Mouse (Mus musculus): Measurements from ENCODE around the gene Il3. TPM values are rescaled to one million over a fixed set of nuclear protein-coding genes. Genes with fewer than 3 reads are reported as not detected.
"Not testable (repeated sequence)": the region's sequence is repeated elsewhere in the genome, so short reads cannot be mapped to it uniquely, and the experiment has no call there.

Il3 gene
- polyA plus RNA-seq, 2 experiments: not detected

DNA sequence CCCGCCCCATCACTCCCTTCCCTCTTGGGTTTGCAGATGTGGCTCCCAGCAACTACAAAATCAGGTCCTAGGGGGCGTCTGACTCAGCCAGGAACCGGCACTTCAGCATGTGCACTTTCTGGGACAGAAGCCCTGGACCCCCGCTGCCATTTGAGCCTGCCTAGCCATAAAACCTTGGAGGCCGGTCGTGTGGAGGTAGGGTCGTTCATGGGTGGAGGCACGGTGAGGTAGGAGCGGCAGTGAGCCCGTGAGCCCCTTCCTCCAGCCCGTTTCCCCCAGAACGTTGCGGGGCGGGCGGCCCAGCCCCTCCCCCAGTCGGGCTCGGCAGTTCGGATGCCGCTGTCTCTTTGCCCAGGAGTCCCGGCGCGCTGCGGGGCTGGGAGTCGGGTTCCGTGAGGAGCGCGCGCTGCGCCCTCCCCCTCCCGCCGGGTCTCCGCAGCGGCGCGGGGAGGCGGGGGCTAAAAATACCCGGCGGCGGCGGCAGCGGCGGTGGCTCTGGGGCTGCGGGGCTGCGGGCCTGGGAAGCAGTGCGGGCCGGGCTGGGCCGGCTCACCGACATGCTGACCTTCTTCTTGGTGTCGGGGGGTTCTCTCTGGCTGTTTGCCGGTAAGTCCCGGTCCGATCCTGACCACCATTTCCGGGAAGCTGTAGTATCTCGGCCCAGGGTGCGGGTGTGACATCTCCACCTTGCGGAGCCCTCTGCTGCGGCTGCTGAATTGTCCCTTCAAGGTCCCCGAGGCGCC is 36.8 kb upstream of the Il3 start, which contains the start of gene Acsl6:
Acsl6 (plus strand) TSS at position 71 of the 743 bp plus-strand sequence.
- Histone ChIP-seq H3K27ac (no peak within 1 kb of the TSS), H3K4me2 (ENCODE audit: low read depth) (peak within 1 kb of the TSS; percentile 57), H3K4me3 (ENCODE audit: insufficient read depth in 1 of 2, low read depth in 2 of 2, low read length in 2 of 2) (peak within 1 kb of the TSS; percentile 0 to 40; a peak in 3 of 4 replicates), H3K27me3 (ENCODE audit: control insufficient read depth, insufficient read depth, low read length) (peaks cover 32% of the 10 kb centered on the region), H3K9ac (replicated peaks) (no peak within 1 kb of the TSS), H3K9me3 (ENCODE audit: control insufficient read depth, low read length) (no peaks in the 10 kb centered on the region), H3K36me3 (replicated peaks; ENCODE audit: control insufficient read depth, insufficient read depth, low read depth) (no peaks in the 10 kb centered on the region), H3K4me1 (replicated peaks; ENCODE audit: control insufficient read depth in 2 of 2, insufficient read depth in 2 of 2, low read length in 1 of 2) (no peaks in the 10 kb centered on the region)
- DNase-seq (ENCODE audit: low read depth in 3 of 3, low spot score in 3 of 3) (no peak), ATAC-seq (ENCODE audit: insufficient read depth) (no peak)
- 1% methylated on average over 56 of the region's 59 CpGs for WGBS (ENCODE audit: insufficient replicate concordance)
- TF ChIP-seq EP300 (IDR thresholded peaks at IDR 0.05; ENCODE audit: low read depth): no peak
- no peak for TF ChIP-seq CTCF (IDR thresholded peaks at IDR 0.05; ENCODE audit: low read depth)

DNA sequence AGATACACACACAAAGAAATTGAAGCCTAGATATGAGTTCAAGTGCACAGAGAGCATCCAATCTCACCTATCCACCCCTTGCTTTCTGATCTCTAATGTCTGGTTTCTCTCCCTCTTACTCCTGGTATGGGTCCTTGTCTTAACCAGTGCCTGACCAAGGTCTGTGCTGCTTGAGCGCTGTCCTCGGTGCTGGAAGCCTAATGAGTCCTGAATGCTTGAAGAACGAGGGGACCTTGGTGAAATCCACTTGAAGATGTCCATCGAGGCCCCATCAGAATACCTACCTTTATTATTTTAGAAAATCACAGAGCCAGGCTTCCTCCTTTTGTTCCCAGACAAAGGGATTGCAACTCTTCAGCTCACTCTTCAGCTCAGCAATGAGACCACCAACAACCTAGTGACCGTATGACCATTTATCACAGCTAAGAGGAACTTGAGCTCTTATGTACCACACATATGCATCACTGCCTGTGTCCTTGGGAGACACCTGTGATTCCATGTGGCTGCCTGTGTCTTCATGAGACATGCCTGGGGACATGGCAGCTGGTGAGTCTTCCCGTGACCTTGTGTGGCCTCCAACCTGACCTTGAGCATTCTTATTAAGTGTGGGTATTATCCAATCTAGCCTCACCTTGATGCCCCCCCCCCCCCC is 36.1 kb upstream of the Il3 start:
- Histone ChIP-seq H3K9me3 (ENCODE audit: control insufficient read depth, low read length) (no peaks in the 10 kb centered on the region), H3K9ac (replicated peaks) (no peak overlapping the region), H3K4me1 (replicated peaks; ENCODE audit: control insufficient read depth in 2 of 2, insufficient read depth in 2 of 2, low read length in 1 of 2) (no peaks in the 10 kb centered on the region), H3K36me3 (replicated peaks; ENCODE audit: control insufficient read depth, insufficient read depth, low read depth) (no peaks in the 10 kb centered on the region), H3K27ac (no peak overlapping the region), H3K4me3 (ENCODE audit: insufficient read depth in 1 of 2, low read depth in 2 of 2, low read length in 2 of 2) (no peak overlapping the region), H3K4me2 (ENCODE audit: low read depth) (no peak overlapping the region), H3K27me3 (ENCODE audit: control insufficient read depth, insufficient read depth, low read length) (peaks cover 32% of the 10 kb centered on the region)
- DNase-seq (ENCODE audit: low read depth in 3 of 3, low spot score in 3 of 3): no peak
- 24% methylated on average over 6 of the region's 6 CpGs for WGBS (ENCODE audit: insufficient replicate concordance)
- ATAC-seq (ENCODE audit: insufficient read depth): no peak
- no peak for TF ChIP-seq EP300 (IDR thresholded peaks at IDR 0.05; ENCODE audit: low read depth)
- TF ChIP-seq CTCF (IDR thresholded peaks at IDR 0.05; ENCODE audit: low read depth): no peak

DNA sequence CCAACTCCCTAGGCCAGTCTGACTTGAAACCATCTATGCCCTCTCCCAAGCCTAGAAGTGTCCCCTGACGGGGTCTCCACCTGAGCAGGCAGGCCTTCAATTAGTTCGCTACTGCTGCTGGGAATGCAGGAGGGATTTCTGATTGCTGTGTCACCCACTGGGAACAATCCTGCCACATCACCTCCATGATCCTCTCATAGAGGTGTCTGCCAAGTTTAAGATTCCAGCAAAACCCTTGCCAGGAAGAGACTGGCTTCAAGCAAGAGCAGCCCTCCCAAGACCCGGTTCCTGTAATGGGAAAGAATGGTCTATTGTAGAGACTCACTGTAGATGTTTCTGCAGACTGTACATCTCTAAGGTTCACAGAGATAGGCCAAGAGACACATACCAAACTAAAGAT is 35.5 kb upstream of the Il3 start:
- H3K27me3 ChIP-seq (ENCODE audit: control insufficient read depth, insufficient read depth, low read length): peaks cover 32% of the 10 kb centered on the region
- no peaks in the 10 kb centered on the region for H3K9me3 ChIP-seq (ENCODE audit: control insufficient read depth, low read length)
- WGBS (ENCODE audit: insufficient replicate concordance): 78% methylated on average over 3 of the region's 3 CpGs
- H3K36me3 ChIP-seq (replicated peaks; ENCODE audit: control insufficient read depth, insufficient read depth, low read depth): no peaks in the 10 kb centered on the region
- no peak overlapping the region for H3K4me2 ChIP-seq (ENCODE audit: low read depth)
- DNase-seq (ENCODE audit: low read depth in 3 of 3, low spot score in 3 of 3): no peak
- H3K9ac ChIP-seq (replicated peaks): no peak overlapping the region
- TF ChIP-seq CTCF (IDR thresholded peaks at IDR 0.05; ENCODE audit: low read depth) (no peak), EP300 (IDR thresholded peaks at IDR 0.05; ENCODE audit: low read depth) (no peak)
- no peak overlapping the region for H3K4me3 ChIP-seq (ENCODE audit: insufficient read depth in 1 of 2, low read depth in 2 of 2, low read length in 2 of 2)
- ATAC-seq (ENCODE audit: insufficient read depth): no peak
- no peaks in the 10 kb centered on the region for H3K4me1 ChIP-seq (replicated peaks; ENCODE audit: control insufficient read depth in 2 of 2, insufficient read depth in 2 of 2, low read length in 1 of 2)
- no peak overlapping the region for H3K27ac ChIP-seq

DNA sequence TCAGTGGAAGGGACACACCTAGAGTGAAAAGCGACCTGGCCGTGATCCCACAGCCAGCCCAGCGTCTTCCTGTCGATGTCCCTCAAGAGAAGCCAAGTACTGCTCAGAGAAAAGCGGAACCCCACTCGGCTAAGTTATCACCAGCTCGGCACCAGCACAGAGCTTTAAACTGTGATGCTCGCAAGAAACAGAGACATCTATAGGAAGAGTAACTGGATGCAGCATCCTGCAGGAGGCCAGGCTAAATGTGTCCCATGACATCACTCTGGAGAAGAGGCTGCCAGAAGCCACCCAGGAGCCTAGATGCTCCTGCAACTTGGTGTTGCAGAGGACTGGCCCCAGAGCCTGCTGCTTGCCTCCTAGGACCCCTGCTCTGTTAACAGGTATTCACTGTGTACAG is 34.9 kb upstream of the Il3 start:
- Histone ChIP-seq H3K27me3 (ENCODE audit: control insufficient read depth, insufficient read depth, low read length) (peaks cover 32% of the 10 kb centered on the region), H3K9ac (replicated peaks) (no peak overlapping the region), H3K36me3 (replicated peaks; ENCODE audit: control insufficient read depth, insufficient read depth, low read depth) (no peaks in the 10 kb centered on the region), H3K4me3 (ENCODE audit: insufficient read depth in 1 of 2, low read depth in 2 of 2, low read length in 2 of 2) (no peak overlapping the region), H3K4me1 (replicated peaks; ENCODE audit: control insufficient read depth in 2 of 2, insufficient read depth in 2 of 2, low read length in 1 of 2) (no peaks in the 10 kb centered on the region), H3K4me2 (ENCODE audit: low read depth) (no peak overlapping the region), H3K9me3 (ENCODE audit: control insufficient read depth, low read length) (no peaks in the 10 kb centered on the region), H3K27ac (no peak overlapping the region)
- ATAC-seq (ENCODE audit: insufficient read depth): no peak
- WGBS (ENCODE audit: insufficient replicate concordance): 63% methylated on average over 8 of the region's 8 CpGs
- TF ChIP-seq EP300 (IDR thresholded peaks at IDR 0.05; ENCODE audit: low read depth) (no peak), CTCF (IDR thresholded peaks at IDR 0.05; ENCODE audit: low read depth) (no peak)
- no peak for DNase-seq (ENCODE audit: low read depth in 3 of 3, low spot score in 3 of 3)

DNA sequence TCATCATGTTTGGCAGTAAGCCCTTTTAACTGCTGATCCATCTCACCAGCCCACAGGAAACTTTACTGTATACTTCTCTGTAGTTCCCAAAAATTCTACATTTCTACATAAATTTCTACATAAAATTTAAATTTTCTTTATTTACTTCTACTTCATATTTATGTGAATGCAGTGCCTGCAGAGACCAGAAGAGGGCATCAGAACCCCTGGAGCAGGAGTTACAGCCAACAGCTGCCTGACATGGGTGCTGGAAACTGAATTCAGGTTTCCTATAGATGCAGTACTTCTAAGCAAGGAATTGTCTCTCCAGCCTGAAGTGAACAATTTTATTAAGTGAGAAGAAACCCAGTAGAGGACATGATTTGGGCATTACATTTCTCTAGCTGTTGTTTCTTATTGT is 31.7 kb upstream of the Il3 start:
- no peaks in the 10 kb centered on the region for H3K4me1 ChIP-seq (replicated peaks; ENCODE audit: control insufficient read depth in 2 of 2, insufficient read depth in 2 of 2, low read length in 1 of 2)
- H3K36me3 ChIP-seq (replicated peaks; ENCODE audit: control insufficient read depth, insufficient read depth, low read depth): no peaks in the 10 kb centered on the region
- no peaks in the 10 kb centered on the region for H3K9me3 ChIP-seq (ENCODE audit: control insufficient read depth, low read length)
- DNase-seq (ENCODE audit: low read depth in 3 of 3, low spot score in 3 of 3) (no peak), ATAC-seq (ENCODE audit: insufficient read depth) (no peak)
- H3K27ac ChIP-seq: no peak overlapping the region
- no peak overlapping the region for H3K4me2 ChIP-seq (ENCODE audit: low read depth)
- H3K27me3 ChIP-seq (ENCODE audit: control insufficient read depth, insufficient read depth, low read length): peaks cover 12% of the 10 kb centered on the region
- TF ChIP-seq CTCF (IDR thresholded peaks at IDR 0.05; ENCODE audit: low read depth): peak; percentile 40
- no peak for TF ChIP-seq EP300 (IDR thresholded peaks at IDR 0.05; ENCODE audit: low read depth)
- no peak overlapping the region for H3K9ac ChIP-seq (replicated peaks)
- no peak overlapping the region for H3K4me3 ChIP-seq (ENCODE audit: insufficient read depth in 1 of 2, low read depth in 2 of 2, low read length in 2 of 2)

DNA sequence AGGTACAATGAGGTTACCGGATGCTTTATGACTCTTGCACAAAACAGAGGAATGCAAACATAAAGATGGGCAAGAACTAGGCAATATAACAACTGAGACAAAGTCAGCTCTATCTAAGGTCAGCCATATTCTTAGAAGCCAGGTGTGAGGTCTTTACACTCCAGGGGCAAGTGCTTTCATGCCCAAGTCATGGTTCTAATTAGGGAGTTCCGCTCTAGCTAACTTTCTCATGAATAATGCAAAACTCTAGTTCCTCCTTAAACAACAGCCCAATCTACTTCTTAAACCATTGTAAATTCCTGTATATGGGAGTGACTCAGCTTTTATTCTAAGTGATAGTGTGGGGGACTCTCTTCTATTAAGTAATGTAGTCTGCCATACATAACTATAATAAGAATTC is 30.4 kb upstream of the Il3 start:
- not testable (repeated sequence) for H3K27me3 ChIP-seq (ENCODE audit: control insufficient read depth, insufficient read depth, low read length); DNase-seq (ENCODE audit: low read depth in 3 of 3, low spot score in 3 of 3); H3K27ac ChIP-seq; H3K4me1 ChIP-seq (replicated peaks; ENCODE audit: control insufficient read depth in 2 of 2, insufficient read depth in 2 of 2, low read length in 1 of 2); H3K4me3 ChIP-seq (ENCODE audit: insufficient read depth in 1 of 2, low read depth in 2 of 2, low read length in 2 of 2); H3K9ac ChIP-seq (replicated peaks); H3K9me3 ChIP-seq (ENCODE audit: control insufficient read depth, low read length); H3K36me3 ChIP-seq (replicated peaks; ENCODE audit: control insufficient read depth, insufficient read depth, low read depth); H3K4me2 ChIP-seq (ENCODE audit: low read depth); ATAC-seq (ENCODE audit: insufficient read depth)
- 76% methylated on average over 2 of the region's 2 CpGs for WGBS (ENCODE audit: insufficient replicate concordance)

Data from liver, embryonic 14.5 days (tissue).